Mouse (Mus musculus): Measurements from ENCODE around the gene Mdk. TPM values are rescaled to one million over a fixed set of nuclear protein-coding genes. Genes with fewer than 3 reads are reported as not detected.

Gene Mdk
- total RNA-seq, 2 experiments from 2014 or later: 30.8 to 36.7 TPM

DNA sequence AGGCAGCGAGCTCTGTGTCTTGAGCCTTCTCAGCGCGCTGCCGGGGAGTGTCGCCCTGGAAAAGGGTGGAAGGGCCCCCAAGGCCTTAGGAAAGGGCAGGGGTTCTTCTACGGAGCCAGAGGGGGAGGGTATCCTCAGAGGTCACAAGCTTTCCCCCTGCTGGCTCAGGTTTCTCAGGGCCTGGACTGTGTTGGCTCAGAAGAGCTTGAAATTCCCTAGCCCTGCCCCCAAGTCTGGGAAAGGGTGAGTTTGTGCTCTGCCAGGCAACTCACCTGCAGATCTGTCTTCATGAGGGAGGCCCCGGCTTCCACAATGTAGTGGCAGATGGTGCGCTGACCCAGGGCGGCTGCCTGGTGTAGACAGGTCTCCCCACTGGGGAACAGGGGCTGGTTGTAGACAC, 1.4 kb upstream of the Mdk start:
- no peak for DNase-seq

DNA sequence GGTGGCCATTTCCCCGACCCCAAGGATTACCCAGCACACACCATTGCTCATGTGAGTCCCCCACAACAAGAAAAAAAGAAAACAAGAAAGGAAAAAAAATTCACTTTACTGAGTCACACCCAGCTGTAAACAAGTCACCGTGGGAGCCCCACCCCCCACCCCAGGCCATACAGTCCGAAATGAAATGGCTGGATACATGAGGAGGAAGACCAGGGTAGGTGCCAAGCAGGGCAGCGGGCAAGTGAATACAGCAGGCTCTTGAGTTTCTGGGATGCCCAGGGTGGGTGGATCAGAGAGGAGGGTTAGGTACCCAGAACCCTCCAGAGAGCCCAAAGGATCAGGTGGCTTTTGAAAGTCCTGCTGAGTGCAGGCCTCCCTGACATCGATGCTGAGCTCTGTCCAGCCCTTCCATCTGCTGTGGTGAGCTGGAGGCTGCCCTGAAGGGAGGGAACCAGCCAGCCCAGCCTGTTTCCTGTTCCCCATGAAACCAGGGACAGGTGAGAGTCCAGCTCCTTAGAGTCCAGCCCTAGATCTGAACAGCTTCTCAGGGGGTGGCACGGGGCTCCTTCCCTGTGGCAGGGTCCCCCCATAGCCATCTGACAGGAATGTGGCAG, 747 bp upstream of the Mdk start:
- no peak for DNase-seq

DNA sequence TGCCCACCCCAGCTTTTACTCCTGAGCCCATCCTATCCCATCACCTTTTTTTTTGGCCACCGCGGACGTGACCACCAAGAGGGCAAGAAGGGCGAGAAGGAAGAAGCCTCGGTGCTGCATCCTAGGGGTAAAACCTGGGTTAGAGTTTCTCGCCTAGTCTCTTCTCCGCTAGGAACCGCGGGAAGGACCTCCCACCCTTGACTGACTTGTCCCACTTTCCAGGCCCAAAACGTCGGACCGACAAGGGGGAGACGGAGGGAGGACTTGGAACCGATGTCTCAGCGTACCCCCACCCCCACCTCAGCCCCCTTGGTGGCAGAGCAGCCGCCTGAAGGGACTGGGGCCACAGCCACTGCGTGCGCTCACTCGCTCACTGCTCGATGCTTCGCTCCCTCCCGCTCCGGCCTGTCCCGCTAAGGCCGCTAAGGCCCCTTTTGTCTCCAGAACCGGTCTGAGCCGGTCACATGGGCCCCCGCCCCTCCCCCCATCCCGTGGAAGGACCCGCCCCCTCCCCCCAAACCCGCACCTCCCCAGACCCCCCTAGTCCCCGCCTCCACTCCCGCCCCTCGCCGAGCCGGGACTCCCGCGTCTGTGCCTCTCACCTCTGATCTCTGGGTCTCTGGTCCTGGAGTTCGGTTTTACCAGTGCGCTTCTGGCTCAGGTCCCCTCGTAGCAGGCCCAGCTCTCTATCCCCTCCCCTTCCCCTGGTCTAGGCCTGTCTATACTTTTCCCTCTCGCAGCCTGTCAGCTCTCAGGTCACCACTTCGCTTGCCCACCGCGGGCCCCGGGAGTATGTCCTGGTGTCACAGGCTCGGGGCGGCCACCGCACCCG, 553 bp downstream of the Mdk start:
- peak; percentile 48 for DNase-seq

DNA sequence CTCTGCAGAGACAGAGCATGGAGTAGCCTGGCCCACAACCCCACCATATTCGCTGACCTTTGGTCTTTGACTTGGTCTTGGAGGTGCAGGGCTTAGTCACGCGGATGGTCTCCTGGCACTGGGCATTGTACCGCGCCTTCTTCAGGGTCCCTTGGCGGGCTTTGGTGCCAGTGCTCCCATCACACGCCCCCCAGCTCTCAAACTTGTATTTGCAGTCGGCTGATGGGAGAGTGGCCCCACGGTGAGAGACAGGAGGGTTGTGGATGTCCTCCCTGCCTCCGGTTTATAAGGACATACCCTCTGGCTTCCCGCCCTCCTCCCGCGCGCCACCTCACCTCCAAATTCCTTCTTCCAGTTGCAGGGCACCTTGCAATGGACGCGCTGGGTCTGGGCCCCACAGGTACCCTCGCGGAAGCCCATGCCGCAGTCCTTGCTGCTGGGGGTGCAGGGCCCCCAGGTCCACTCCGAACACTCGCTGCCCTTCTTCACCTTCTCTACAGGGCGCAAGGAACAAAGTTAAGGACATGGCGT, 1.3 kb downstream of the Mdk start:
- DNase-seq: no peak

DNA sequence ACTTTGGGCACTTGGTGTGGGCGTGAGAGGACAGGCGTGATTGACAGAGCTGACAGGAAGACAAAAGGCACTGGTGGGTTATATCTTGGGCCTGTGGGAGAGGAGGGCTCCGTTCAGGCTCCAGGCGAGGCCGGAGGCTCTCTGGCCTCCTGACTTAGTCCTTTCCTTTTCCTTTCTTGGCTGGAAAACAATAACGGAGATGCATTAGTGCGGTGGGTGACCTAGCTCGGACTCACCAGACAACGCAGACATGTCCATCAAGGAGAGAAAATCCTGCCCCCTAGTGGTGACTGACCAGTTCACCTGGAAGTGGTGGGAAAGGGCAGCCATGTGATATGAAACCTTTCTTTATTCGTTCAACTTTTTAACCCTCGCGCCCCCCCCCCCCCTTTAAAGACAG, 2.2 kb downstream of the Mdk start:
- DNase-seq: peak; percentile 79

DNA sequence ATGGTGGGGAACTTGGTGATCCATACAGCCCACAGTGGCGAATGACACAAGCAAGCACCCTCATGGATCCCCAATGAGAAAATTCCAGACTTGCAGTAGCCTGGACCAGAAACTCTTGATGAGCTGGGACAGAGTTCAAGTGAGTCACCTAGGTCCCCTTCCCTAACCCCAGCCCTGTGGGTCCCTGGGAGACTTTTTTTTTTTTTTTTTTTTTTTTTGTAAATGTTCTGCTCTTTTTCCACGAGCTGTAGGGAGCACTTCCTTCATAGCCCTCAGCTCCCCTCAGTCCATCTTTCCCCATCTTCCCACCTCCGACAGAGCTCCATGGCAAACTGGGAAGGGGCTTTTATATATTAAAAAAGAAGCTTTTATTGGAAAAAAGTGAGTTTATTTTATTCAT, 2.6 kb downstream of the Mdk start:
- DNase-seq: no peak

DNA sequence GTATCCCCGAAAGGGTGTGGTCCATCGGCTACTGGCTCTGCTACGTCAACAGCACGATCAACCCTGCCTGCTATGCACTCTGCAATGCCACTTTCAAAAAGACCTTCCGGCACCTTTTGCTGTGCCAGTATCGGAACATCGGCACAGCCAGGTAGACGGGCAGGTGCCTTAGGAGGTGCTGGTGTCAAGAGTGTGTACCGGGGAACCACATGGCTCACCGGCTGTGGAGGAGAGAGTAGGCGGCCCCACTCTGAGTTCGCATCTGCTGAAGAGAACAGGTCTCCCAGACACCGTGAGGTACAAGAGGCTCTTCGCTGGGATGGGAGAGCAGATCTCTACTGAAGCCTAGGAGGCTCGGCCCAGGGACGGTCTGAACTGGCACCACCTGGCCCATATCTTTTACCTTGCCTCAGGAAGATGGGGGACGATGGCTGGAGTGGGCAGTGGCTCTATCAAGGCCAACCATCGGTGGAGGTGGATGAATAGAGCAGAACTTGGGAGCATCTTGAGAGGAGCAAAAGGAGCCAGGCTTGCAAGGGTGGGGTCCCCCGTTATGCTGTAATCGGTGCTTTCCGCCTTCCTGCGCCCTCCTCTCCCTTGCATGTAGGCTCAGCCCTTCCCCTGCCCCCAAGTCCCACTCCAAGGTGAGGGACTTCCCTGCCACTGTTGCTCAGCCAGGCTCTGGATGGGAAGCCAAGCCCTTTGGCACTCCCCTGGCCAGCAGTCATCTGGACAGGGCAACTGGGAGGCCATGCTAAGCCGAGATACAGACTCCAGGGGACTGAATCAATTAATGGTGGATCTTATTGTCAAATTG, 3.4 kb downstream of the Mdk start:
- no peak for DNase-seq

DNA sequence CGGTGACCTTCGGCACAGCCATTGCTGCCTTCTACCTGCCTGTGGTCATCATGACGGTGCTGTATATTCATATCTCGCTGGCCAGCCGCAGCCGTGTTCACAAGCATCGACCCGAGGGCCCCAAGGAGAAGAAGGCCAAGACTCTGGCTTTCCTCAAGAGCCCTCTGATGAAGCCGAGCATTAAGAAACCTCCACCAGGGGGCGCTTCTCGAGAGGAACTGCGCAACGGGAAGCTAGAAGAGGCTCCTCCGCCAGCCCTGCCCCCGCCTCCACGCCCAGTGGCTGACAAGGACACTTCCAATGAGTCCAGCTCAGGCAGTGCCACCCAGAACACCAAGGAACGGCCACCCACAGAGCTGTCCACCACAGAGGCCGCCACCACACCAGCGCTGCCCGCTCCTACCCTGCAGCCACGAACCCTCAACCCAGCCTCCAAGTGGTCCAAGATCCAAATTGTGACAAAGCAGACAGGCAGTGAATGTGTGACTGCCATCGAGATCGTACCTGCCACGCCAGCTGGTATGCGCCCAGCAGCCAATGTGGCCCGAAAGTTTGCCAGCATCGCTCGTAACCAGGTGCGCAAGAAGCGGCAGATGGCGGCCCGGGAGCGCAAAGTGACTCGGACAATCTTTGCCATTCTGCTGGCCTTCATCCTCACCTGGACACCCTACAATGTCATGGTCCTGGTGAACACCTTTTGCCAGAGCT, 4.1 kb downstream of the Mdk start:
- peak; percentile 88 for DNase-seq

DNA sequence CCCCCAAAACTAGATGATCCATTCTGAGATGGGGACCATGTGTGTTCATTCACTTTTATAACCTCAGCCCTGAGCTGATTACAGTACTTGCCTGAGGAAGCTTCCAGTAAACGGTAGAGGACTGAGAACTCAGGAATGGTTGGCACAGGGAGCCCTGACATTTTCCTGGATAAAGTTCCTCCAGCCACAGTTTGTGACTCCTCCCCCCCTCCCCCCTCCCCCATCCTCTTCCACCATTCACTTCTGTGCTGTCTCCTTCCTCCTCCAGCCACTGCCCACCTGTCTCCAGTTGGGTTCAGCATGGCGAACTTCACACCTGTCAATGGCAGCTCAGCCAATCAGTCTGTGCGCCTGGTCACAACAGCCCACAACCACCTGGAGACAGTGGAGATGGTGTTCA, 5.1 kb downstream of the Mdk start, which contains the start of gene Chrm4:
Gene Chrm4 (plus strand): TSS at position 301 of the 400 bp plus-strand sequence.
- no peak for DNase-seq

DNA sequence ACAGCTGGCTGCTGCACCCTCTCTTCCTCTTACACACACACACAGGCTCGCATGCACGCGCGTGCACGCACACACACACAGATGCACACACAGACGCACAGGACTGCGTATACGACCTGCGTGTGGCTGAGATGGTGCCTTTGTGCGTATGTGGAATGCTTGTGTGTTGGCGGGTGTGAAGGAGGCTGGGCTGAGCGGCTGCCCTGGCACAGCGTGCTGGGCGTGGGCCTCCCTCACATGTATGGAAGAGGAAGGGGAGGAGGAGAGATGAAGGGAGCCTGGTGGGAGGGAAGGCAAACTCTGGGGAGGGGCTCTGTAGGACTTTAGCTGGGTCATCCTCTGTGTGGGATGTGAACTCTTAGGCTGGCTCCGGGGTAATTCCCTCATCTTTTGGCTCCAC, 6.7 kb downstream of the Mdk start:
- DNase-seq: no peak

DNA sequence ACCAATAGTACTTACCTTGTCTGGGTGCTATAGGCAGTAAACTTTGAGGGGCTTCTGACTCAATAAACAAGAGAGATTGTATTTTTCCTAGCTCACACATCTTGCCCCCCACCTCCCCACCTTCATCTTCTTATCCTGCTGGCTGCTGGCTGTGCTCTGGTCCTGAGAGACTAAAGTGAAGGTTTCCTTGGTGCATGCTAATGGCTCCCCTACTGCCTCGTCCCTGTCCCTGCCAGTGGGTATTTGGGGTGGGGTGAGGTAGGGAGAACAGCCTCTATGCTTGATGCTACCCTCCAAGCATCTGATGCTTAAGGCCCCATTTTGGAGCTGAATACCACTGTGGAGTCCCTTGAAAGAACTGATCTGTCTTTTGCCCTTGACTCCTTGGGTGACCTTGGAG, 7.4 kb downstream of the Mdk start:
- DNase-seq: no peak

DNA sequence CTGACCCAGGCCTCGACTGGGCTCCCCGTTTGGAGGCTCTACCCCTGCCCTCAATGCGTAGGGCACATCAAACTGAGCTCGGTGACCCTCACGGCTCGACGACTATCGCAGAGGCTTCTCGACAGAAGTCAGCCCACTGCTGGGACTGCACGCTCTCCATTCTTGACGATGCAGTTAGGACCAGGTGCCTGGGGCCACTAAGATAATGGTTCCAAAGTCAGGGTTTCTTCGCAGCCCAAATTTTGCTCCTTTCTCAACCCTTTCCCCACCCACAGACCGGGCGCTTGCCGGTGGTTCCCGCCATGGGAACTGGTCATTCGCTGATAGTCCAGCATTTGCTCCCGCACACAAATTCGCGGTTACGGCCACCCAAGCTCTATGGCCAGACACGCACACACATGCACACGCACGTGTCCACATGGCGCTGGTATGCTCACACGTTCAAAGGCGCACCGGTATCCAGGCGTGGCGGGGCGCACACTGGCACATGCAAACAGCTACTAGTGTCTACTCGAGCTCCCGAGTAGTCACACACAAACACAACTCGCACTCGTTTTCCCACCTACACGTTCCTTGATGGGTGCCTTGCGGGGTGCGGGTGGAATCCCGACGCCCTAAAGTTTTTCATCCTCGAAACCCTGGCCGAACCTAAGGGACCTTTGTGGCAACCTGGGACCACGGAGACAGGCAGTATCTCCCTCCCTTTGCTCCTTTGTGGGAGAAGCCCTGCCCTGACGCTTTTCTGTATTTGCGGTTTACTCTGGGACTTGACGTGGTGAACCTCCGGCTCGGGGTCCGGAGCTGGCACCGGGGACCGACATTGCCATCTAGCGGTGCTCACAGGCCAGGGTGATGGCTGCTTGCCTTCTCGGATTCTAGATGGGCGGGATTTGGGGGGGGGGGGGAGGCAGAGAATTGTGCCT, 8.4 kb downstream of the Mdk start:
- DNase-seq: peak; percentile 84

DNA sequence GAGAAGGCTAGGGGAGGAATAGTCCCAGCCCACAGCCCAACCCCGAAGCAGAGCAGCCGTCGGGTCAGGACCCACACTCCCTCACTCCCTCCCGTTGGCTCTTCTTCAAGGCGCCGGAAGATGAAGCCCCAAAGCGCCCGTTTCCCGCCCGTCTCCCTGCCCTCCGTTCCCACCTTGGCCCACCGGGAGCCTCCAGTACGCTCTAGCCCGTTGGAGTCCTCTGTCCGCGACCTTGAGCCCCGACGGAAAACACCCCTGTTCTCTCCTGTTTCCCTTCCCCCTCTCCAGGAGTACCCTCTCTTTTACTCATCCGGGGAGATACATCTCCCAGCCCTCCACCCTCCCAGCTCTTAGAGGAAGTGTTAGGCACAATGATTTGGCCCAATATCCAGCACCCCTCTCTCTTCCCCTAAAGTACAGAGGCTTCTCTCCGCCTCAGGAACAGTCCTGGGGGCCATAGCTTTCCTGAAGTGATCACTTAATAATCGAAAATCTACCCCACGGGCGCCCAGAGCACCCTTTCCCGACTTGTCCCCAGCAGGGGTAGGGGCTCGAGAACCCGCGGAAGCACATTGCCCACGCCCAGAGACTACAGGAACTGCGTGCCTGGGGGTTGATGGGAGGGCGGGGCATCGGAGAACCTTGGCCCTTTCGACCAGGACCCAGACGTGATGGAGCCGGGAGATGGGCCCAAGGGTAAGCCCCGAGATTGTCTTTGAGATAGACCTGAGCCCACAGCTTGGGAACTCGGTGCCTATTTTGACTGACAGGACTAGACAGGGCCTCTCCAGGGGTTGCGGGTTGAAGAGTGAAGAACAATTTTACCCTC, 9.3 kb downstream of the Mdk start:
- DNase-seq: no peak

DNA sequence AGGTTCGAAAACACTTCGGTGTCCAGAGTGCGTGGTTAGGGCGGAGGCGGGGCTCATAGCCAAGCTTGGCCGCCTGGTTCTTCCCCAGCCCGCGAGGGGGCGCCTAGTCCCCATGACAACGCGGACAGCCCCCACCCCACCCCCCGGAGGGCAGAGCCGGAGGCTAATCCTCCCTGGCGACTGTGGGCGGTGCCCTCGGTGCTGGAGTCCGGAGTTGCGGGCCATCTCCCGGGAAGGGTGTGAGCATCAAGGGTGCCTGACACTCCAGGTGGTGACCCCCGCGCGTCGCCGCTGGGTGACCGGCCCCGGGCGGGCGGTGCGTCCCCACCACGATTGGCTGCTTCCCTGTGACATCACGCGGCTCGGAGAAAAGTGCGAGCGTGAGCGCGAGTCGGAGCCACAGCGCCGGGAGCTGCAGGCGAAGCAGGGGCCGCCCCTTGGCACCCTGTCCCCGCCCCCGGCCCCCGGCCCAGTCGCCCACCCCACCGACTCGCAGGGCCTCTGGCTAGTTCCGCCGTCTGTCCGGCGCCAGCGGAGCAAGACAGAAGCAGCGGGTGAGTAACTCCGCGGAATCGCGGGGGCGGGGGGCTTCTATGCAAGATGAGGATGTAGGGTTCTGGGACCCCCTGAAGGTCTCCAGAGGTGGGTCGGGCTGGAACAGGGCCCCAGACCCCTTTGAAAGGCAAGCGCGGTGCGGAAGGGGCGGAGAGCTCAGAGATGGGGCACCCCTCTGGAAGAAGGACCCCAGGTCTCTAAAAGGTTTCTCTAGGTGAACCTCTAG, 10.1 kb downstream of the Mdk start:
- peak; percentile 71 for DNase-seq

DNA sequence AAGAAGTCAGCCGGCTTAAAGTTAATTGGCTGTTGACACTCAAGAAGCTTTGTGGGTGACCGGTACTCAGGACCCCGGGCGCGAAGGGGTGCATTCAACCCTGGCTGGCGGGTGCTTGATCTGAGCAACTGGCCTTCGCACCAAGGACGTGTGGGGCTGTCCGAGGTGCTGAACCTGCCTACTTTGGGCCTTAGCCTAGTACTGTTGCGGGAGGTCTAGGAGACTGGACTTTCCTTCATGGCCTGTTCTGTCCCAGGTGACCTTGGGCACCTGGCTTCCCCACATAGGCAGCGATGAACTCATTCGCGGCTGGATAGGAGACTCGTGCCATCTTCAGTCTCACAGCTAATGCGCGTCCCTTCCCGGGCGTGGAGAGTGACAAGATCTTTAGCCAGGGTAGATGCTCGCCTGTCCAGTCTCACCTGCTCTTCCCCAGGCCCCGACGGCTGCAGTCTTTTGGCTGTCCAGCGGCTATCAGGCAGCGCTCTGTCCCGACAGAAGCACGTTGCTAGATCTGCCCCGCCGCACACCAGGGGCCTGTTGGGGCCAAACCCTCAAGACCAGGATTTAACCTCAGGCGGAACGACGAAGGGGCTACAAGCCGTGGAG, 10.8 kb downstream of the Mdk start:
- peak; percentile 90 for DNase-seq

DNA sequence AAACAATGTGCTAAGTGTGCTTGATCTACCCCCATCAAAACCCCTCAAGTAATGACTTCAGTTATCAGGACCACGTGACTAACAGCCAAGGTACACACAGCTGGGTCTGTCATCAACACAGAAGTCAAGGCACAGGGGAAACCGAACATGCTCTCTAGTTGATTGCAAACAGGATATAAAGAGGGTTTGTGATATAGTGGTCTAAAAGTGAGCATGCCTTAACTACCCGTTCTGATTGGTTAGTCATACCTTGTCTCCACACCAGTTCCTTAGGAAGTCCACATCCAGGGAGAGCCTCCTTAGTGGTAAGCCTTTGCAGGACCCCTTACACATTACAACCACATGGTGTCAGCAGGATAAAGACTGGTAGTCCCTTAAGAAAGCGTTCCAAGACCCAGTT, 12.0 kb downstream of the Mdk start:
- DNase-seq: no peak

DNA sequence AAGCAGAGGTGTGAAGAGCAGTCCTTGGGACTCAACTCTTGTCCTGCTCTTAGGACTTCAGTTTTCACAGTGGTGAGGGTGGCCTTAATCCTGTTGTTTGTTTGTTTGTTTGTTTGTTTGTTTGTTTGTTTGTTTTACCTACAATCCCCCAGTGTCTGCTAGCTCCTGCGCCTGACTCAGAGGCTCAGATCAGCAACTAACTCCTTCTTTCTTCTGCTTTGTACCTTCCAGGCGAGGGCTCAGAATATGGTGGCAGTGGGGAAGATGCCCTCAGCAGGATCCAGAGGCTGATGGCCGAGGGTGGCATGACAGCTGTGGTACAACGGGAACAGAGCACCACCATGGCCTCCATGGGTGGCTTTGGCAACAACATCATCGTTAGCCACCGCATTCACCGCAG, 15.0 kb downstream of the Mdk start:
- no peak for DNase-seq

DNA sequence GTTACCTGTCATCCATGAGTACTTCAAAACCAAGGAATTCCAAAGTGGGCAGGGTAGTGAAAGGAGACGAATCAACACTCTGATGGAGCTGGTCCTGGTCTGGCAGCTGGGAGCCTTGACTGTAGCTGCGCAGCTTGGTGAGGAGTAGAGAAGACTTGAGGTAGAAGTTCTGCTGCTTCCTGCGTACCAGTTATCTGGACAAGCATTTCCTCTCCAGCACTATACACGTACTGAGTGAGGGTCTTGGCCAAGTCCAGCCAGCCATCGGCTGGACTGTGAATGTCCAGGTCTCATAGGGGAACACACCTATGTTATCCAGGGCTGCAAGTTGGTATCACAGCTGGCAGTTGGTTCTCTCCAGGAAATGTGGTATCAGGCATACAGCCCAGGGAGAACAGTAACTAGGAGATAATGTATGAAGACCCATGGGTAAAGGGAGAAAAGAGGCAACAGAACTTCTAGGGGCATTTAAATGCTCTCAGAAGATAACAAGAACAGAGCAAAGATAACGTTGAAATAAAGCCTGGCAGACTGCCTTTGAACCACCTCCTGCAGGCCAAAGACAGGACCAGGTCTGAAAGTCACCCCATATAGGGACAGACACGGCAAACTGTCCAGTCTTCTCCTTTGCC, 15.6 kb downstream of the Mdk start:
- no peak for DNase-seq

All from adrenal gland, postnatal 10 days (tissue).